In the genomic region with DNA sequence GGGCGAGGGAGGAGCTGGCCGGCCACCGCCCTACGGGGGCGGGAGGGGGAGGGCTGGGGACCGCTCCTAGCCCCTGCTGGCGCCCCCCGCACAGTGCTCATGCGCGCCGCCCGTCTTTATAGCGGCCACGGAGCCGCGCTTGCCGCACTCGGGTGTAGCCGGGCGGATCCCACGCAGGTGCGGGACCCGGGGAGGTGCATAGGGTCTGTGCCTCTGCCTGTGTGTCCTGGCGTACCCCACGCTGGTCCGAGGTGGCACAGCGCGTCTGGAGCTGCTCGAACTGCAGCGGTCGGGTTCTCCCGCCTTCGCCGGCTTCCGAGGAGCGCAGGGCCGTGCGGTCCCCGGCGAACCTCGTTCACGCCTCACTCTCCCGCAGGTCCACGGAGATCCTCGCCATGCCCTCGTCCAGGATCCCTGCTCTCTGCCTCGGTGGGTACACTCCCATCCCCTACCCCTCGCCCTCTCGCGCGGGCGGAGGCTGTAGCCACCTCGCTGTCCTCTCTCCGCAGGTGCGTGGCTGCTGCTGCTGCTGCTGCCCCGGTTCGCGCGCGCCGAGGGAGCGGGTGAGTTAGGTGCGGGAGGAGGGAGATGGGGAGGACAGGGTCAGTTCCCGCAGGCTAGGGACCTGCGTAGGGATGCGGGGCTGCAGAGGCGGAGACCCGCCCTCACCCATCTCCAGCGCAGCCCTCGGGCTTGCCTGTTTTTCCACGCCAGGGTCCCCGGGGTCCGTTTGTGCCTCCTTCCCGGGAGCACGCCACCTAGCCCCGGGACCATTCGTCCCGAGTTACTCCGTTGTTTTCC, we compare ENCODE assay signal across 8 mouse cellular contexts. TPM values are rescaled to one million over a fixed set of nuclear protein-coding genes. Genes with fewer than 3 reads are reported as not detected.
DNase-seq lines count a peak whose midpoint lies in the region; ATAC-seq and TF ChIP-seq lines count a peak whose summit lies in the region.

A gene (plus strand): TSS at position 113 of the 801 bp plus-strand sequence.

- H3K4me1 ChIP-seq in lung, postnatal 0 days (ENCODE audit: insufficient read depth, low read depth, low read length) = peaks cover 8% of the 10 kb centered on the region; the same call in 1 of the 2 replicates
- H3K4me1 ChIP-seq in forebrain, embryonic 11.5 days (replicated peaks; ENCODE audit: control insufficient read depth, insufficient read depth, low read length) = peaks cover 12% of the 10 kb centered on the region; the same call in 1 of the 2 replicates
- H3K4me1 ChIP-seq in liver, embryonic 14.5 days (replicated peaks; ENCODE audit: control insufficient read depth in 2 of 2, insufficient read depth in 2 of 2, low read length in 1 of 2) = no peaks in the 10 kb centered on the region

- H3K27me3 ChIP-seq in lung, postnatal 0 days (replicated peaks; ENCODE audit: insufficient read depth, low read length) = peaks cover 22% of the 10 kb centered on the region
- peaks cover 25% of the 10 kb centered on the region for H3K27me3 ChIP-seq in forebrain, embryonic 11.5 days (ENCODE audit: control insufficient read depth, insufficient read depth, low read length)
- H3K27me3 ChIP-seq in liver, embryonic 14.5 days (ENCODE audit: control insufficient read depth, insufficient read depth, low read length) = peaks cover 48% of the 10 kb centered on the region

- no peaks in the 10 kb centered on the region for H3K36me3 ChIP-seq in lung, postnatal 0 days (ENCODE audit: insufficient read depth, low read length)
- H3K36me3 ChIP-seq in forebrain, embryonic 11.5 days (ENCODE audit: control insufficient read depth, insufficient read depth, low read length) = no peaks in the 10 kb centered on the region
- no peaks in the 10 kb centered on the region for H3K36me3 ChIP-seq in liver, embryonic 14.5 days (replicated peaks; ENCODE audit: control insufficient read depth, insufficient read depth, low read depth)

- no peak for DNase-seq in lung, postnatal 0 days (ENCODE audit: low spot score)
- DNase-seq in lung, postnatal 25 days (ENCODE audit: low spot score) = no peak
- peak; percentile 25 for DNase-seq in brain, adult 2 months (ENCODE audit: low read depth, low spot score)
- DNase-seq in forebrain, embryonic 11.5 days (ENCODE audit: low spot score) = peak; percentile 78
- peak; percentile 37 for DNase-seq in induced T-regulatory cell, adult 2 months (ENCODE audit: low read depth)
- no peak for DNase-seq in liver, embryonic 14.5 days (ENCODE audit: low read depth in 3 of 3, low spot score in 3 of 3)
- DNase-seq in right cerebral cortex, adult 2 months (ENCODE audit: low spot score in 2 of 2) = peak; percentile 12 to 36

- peak; percentile 60 for ATAC-seq in lung, postnatal 0 days
- peak; percentile 79 for ATAC-seq in forebrain, embryonic 11.5 days (replicated peaks; ENCODE audit: low FRiP score)
- ATAC-seq in liver, embryonic 14.5 days (ENCODE audit: insufficient read depth) = no peak
- ATAC-seq in activated CD4-positive, CD25-positive, alpha-beta regulatory T cell, adult 4 months = no peak

- H3K4me3 ChIP-seq in lung, postnatal 0 days (ENCODE audit: low read depth, low read length) = peak within 1 kb of the TSS; percentile 55
- H3K4me3 ChIP-seq in forebrain, embryonic 11.5 days (ENCODE audit: low read depth, low read length) = peak within 1 kb of the TSS; percentile 62
- H3K4me3 ChIP-seq in liver, embryonic 14.5 days (ENCODE audit: insufficient read depth in 1 of 2, low read depth in 2 of 2, low read length in 2 of 2) = peak within 1 kb of the TSS; percentile 33 to 41

- 1% methylated on average over 50 of the region's 79 CpGs for WGBS in lung, postnatal 0 days
- WGBS in forebrain, embryonic 11.5 days = 1% methylated on average over 69 of the region's 79 CpGs
- WGBS in liver, embryonic 14.5 days (ENCODE audit: insufficient replicate concordance) = under 1% methylated on average over 68 of the region's 79 CpGs

- no peak for TF ChIP-seq CTCF in lung, postnatal 0 days (IDR thresholded peaks at IDR 0.05)
- no peak for TF ChIP-seq CTCF in liver, embryonic 14.5 days (IDR thresholded peaks at IDR 0.05; ENCODE audit: low read depth)

- H3K27ac ChIP-seq in lung, postnatal 0 days (ENCODE audit: low read length) = no peak within 1 kb of the TSS
- H3K27ac ChIP-seq in forebrain, embryonic 11.5 days (ENCODE audit: low read depth, low read length) = no peak within 1 kb of the TSS
- H3K27ac ChIP-seq in liver, embryonic 14.5 days = no peak within 1 kb of the TSS

- peak within 1 kb of the TSS; percentile 95 for H3K4me2 ChIP-seq in lung, postnatal 0 days (replicated peaks; ENCODE audit: low read depth, low read length)
- H3K4me2 ChIP-seq in forebrain, embryonic 11.5 days (ENCODE audit: low read depth, low read length, severe bottlenecking) = peak within 1 kb of the TSS; percentile 96
- H3K4me2 ChIP-seq in liver, embryonic 14.5 days (ENCODE audit: low read depth) = peak within 1 kb of the TSS; percentile 55

- no peaks in the 10 kb centered on the region for H3K9me3 ChIP-seq in lung, postnatal 0 days (ENCODE audit: low read length)
- no peaks in the 10 kb centered on the region for H3K9me3 ChIP-seq in forebrain, embryonic 11.5 days (ENCODE audit: control insufficient read depth, low read length)
- H3K9me3 ChIP-seq in liver, embryonic 14.5 days (ENCODE audit: control insufficient read depth, low read length) = no peaks in the 10 kb centered on the region

- H3K9ac ChIP-seq in lung, postnatal 0 days (replicated peaks; ENCODE audit: low read depth) = 0 out of 2 replicates have a peak within 1 kb of the TSS, but pooled peaks have one; percentile 16
- peak within 1 kb of the TSS; percentile 70 for H3K9ac ChIP-seq in forebrain, embryonic 11.5 days (ENCODE audit: low read length)
- H3K9ac ChIP-seq in liver, embryonic 14.5 days (replicated peaks) = no peak within 1 kb of the TSS

- TF ChIP-seq EP300 in lung, postnatal 0 days (IDR thresholded peaks at IDR 0.05) = no peak
- TF ChIP-seq EP300 in liver, embryonic 14.5 days (IDR thresholded peaks at IDR 0.05; ENCODE audit: low read depth) = no peak

RNA-seq across cellular contexts. Expression of the gene that starts here (rescaled TPM):
- polyA plus RNA-seq in lung, postnatal 0 days (2015; fragmentation: Nextera tagmentation; extraction: Ambion mirVana) = 0.27 and 0.42 TPM in 2 replicates
- polyA plus RNA-seq in forebrain, embryonic 11.5 days (2014; fragmentation: Nextera tagmentation; extraction: Ambion mirVana) = 5.9 and 8.7 TPM in 2 replicates
- 0.02 and 0.03 TPM in 2 replicates for polyA plus RNA-seq in liver, embryonic 14.5 days (2012; rRNA removed)
- 0.08 TPM in 1 of 2 replicates, not detected in the other for polyA plus RNA-seq in liver, embryonic 14.5 days (2014; fragmentation: Nextera tagmentation; extraction: Ambion mirVana)
- under 1 TPM in 1 of 2 experiments, not detected in 1; 0.16 TPM for polyA plus RNA-seq in activated CD4-positive, CD25-positive, alpha-beta regulatory T cell, adult 4 months (2017; shearing (Covaris generic))

Comparison
In these comparisons a context has a peak if more than half of its experiments do, and no peak if none do; other contexts are left out.
1. Peak in ATAC-seq, H3K4me3 ChIP-seq, H3K9ac ChIP-seq and H3K4me2 ChIP-seq in lung, postnatal 0 days; RNA of the gene not detected or under 1 TPM.
2. DNase-seq: peak in brain, adult 2 months (single experiment), forebrain, embryonic 11.5 days (single experiment), induced T-regulatory cell, adult 2 months (single experiment) and right cerebral cortex, adult 2 months (2 of 2); none in lung, postnatal 0 days (single experiment), lung, postnatal 25 days (single experiment) and liver, embryonic 14.5 days (0 of 3).
3. Peak in every context shown above with its lines, with median percentiles within 50 percentile points of each other: H3K4me2 ChIP-seq and H3K4me3 ChIP-seq.